Mouse (Mus musculus): ENCODE results near the gene F2r. TPM values are rescaled to one million over a fixed set of nuclear protein-coding genes. Genes with fewer than 3 reads are reported as not detected.

Gene F2r
- 2.1 and 2.4 TPM in 2 replicates for polyA plus RNA-seq (2021; fragmentation: Nextera tagmentation)
- long read RNA-seq, experiment 1, partial matches to known transcripts, result 0 of 5 reads
- long read RNA-seq, experiment 1, other reads (novel, unspliced or antisense), result 3 of 5 reads
- long read RNA-seq, experiment 2, transcript F2r-201 (2 exons, 3,336 nt), result major isoform, 27 of 29 reads
- long read RNA-seq, experiment 2, partial matches to known transcripts, result 0 of 29 reads
- long read RNA-seq, experiment 2, other reads (novel, unspliced or antisense), result 2 of 29 reads

GRCm38 (mm10) chr13:95618309-95618712 lies at the start of gene F2r:
Gene F2r, minus strand, starts transcription at chr13:95618487.

Other genes with a start within 250 kb of the F2r start
- gene Aggf1, start 243.1 kb downstream of the F2r start, polyA plus RNA-seq (2021; fragmentation: Nextera tagmentation), result 33.9 and 35.2 TPM in 2 replicates
- 38.9 and 42.3 TPM in 2 replicates for gene Crhbp, start 173.6 kb downstream of the F2r start, polyA plus RNA-seq (2021; fragmentation: Nextera tagmentation)
- not detected in 2 replicates for gene S100z, start 139.8 kb downstream of the F2r start, polyA plus RNA-seq (2021; fragmentation: Nextera tagmentation)
- 0.08 TPM in 1 of 2 replicates, not detected in the other for gene F2rl1, start 93.3 kb downstream of the F2r start, polyA plus RNA-seq (2021; fragmentation: Nextera tagmentation)
- gene F2rl2, start 78.4 kb upstream of the F2r start, polyA plus RNA-seq (2021; fragmentation: Nextera tagmentation), result 0.19 and 0.36 TPM in 2 replicates

Measured in layer of hippocampus, adult 6 months (tissue).